Mouse (Mus musculus): ENCODE results near the gene Gm10570. TPM values are rescaled to one million over a fixed set of nuclear protein-coding genes. Genes with fewer than 3 reads are reported as not detected.
A peak's percentile ranks its signal among the peaks of the same experiment; 100 is the strongest.

Gm10570 gene
- polyA plus RNA-seq, 1 experiment from 2014 or later, result not detected

DNA sequence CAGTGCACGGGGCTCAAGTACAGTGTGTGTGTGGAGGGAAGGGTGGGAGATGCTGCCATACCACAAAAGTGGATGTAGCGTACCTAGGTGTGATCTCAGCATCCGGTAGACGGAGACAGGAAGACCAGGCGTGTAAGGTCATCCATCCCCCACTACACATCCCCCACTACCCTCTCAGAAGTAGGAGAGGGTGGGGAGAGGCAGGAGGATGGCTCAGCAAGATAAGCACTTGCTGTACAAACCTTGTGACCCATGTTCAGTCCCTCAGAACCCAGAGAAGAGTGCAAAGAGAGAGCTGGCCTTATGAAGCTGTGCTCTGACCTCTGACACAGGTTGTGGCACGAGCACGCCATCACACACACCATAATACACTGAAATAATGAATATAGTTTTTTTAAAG is 13.2 kb upstream of the Gm10570 start:
- no peaks in the 10 kb centered on the region for H3K27me3 ChIP-seq
- H3K4me3 ChIP-seq, result no peak overlapping the region
- WGBS, result 89% methylated on average over 7 of the region's 7 CpGs
- no peak overlapping the region for H3K27ac ChIP-seq
- peaks cover 55% of the 10 kb centered on the region for H3K36me3 ChIP-seq
- no peaks in the 10 kb centered on the region for H3K4me1 ChIP-seq
- no peak overlapping the region for H3K9ac ChIP-seq
- no peak overlapping the region for H3K4me2 ChIP-seq (replicated peaks)
- ATAC-seq (ENCODE audit: insufficient number of reproducible peaks, insufficient read depth, low FRiP score, low TSS enrichment), result no peak
- H3K9me3 ChIP-seq, result no peaks in the 10 kb centered on the region

DNA sequence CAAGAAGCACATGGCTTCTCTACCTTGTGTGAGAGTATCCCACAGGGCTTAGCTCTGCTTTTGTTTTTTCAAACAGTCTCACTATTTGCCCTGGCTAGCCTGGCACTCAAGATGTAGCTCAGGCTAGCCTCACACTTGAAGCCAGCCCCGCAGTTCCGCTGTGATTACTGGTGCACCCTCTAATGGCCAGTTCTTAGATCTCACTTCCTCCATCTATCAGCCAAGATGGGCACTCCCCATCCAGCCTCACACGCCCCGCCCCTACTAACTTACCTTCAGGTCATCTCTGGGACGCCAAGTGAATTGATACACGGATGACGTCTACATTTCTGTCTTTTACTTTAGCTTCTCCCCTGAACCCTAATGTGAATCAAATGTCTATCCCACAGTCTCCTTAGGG is 11.1 kb upstream of the Gm10570 start:
- Histone ChIP-seq H3K4me1 (no peaks in the 10 kb centered on the region), H3K4me2 (replicated peaks) (no peak overlapping the region), H3K4me3 (no peak overlapping the region), H3K27me3 (no peaks in the 10 kb centered on the region), H3K9me3 (no peaks in the 10 kb centered on the region), H3K27ac (no peak overlapping the region), H3K36me3 (peaks cover 53% of the 10 kb centered on the region), H3K9ac (no peak overlapping the region)
- ATAC-seq (ENCODE audit: insufficient number of reproducible peaks, insufficient read depth, low FRiP score, low TSS enrichment), result no peak
- 79% methylated on average over 7 of the region's 7 CpGs for WGBS

DNA sequence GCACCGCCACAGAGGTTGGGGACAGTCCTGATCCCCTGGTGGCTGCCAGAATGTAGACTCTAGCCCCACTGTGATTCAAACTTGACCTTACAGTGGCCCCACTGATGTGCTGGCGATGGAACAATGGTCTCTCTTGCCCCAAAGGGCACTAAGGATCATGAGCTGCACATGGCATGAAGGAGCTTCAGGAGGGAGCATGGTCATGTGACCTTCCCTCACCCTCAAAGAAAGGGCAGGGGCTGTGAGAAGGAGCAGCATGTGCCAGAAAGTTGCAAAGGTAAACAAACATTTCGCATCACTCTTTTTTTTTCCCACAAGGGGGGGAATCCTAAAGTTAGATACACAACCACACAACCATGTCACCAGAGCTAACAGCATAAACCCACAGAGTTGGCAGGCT is 9.6 kb upstream of the Gm10570 start:
- WGBS, result 65% methylated on average over 3 of the region's 3 CpGs

DNA sequence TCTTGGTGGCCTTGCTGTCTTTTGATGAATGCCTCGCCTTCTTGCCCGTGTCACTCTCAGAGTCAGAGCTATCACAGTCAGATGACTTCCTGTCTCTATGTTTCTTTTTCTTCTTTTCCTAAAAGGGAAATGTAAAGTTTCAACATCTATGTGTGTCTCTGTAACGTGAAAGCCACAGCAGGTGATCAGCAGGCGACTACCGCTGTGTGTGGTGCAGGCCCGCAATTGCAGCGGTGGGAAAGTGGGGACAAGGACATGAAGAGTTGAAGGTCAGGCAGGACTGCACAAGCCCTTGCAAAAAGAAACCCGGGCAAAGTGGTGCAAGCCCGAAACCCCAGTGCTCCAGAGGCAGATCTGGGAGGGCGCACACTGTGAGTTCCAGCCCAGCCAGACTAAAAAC is 8.2 kb upstream of the Gm10570 start:
- peaks cover 39% of the 10 kb centered on the region for H3K36me3 ChIP-seq
- no peaks in the 10 kb centered on the region for H3K9me3 ChIP-seq
- H3K27ac ChIP-seq, result no peak overlapping the region
- no peak overlapping the region for H3K9ac ChIP-seq
- H3K4me2 ChIP-seq (replicated peaks), result no peak overlapping the region
- no peaks in the 10 kb centered on the region for H3K27me3 ChIP-seq
- H3K4me1 ChIP-seq, result no peaks in the 10 kb centered on the region
- no peak for ATAC-seq (ENCODE audit: insufficient number of reproducible peaks, insufficient read depth, low FRiP score, low TSS enrichment)
- 83% methylated on average over 10 of the region's 10 CpGs for WGBS
- no peak overlapping the region for H3K4me3 ChIP-seq

More for the DNA sequence above, 9.6 kb upstream of the Gm10570 start:
- ATAC-seq (ENCODE audit: insufficient number of reproducible peaks, insufficient read depth, low FRiP score, low TSS enrichment), result no peak
- Histone ChIP-seq H3K27me3 (no peaks in the 10 kb centered on the region), H3K4me2 (replicated peaks) (no peak overlapping the region), H3K4me1 (no peaks in the 10 kb centered on the region), H3K9ac (no peak overlapping the region), H3K27ac (no peak overlapping the region), H3K36me3 (peaks cover 51% of the 10 kb centered on the region), H3K4me3 (no peak overlapping the region), H3K9me3 (no peaks in the 10 kb centered on the region)

DNA sequence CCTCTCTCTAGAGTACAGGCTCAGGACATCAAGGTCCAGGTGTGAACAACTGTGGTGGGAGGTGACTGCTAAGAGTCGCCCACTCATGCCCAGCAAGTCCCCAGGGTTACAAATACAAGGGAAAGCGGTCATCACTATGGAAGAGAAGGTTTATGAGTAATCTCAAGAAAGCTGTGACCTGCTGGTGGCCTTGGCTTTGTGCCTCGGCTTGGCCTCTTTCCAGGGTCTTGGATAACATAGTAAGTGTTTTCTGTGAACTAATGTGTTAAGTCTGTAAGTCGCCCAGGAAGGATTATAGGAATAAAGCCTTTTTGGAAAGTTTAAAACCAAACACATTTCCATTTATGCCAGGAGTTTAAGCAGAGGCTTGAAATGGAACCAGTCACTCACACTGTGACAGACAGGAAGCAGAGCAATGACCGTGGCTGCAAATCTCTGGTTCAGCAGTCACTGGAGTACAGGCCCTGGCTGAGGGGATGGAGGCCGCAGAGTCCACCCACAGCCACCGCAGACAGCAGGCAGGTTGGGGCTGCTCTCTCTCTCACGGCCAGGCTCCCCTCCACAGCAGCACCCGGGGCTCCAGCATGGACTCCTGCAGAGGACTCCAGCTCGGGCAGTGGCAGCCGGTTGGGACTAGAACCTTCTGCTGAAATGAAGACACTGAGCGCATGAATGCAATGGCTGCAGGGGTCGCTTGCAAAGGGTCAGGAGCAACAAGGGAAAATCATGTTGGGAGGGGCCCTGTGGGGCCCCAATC is 7.5 kb upstream of the Gm10570 start:
- Histone ChIP-seq H3K4me3 (no peak overlapping the region), H3K9ac (no peak overlapping the region), H3K27ac (no peak overlapping the region), H3K9me3 (no peaks in the 10 kb centered on the region), H3K4me2 (replicated peaks) (no peak overlapping the region), H3K27me3 (no peaks in the 10 kb centered on the region), H3K4me1 (no peaks in the 10 kb centered on the region), H3K36me3 (peaks cover 37% of the 10 kb centered on the region)
- 79% methylated on average over 13 of the region's 13 CpGs for WGBS
- ATAC-seq (ENCODE audit: insufficient number of reproducible peaks, insufficient read depth, low FRiP score, low TSS enrichment), result no peak

DNA sequence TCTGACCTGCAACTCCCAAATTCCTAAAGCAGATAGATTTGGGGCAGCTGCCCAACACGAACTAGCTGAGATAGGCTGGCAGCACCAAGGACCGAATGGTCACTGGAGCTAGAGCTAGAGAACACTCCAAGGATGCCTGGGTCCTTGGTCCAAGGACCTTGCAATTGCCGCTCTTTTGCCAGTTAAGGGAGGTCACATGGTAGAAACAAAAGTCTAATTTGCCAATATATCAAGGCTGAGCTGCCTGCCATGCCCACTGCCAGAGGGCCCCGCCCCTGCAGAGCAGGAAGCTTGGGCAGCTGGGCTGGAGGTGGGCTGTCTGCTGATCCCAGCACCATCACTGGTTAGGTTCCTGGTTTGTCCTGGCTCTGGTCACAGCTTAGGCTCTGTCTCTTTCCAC is 5.1 kb upstream of the Gm10570 start:
- Histone ChIP-seq H3K36me3 (peaks cover 30% of the 10 kb centered on the region), H3K4me2 (replicated peaks) (no peak overlapping the region), H3K4me3 (no peak overlapping the region), H3K27ac (no peak overlapping the region), H3K9me3 (no peaks in the 10 kb centered on the region), H3K9ac (no peak overlapping the region), H3K27me3 (peaks cover 20% of the 10 kb centered on the region), H3K4me1 (peaks cover 5% of the 10 kb centered on the region; the same call in 1 of the 2 replicates)
- no peak for ATAC-seq (ENCODE audit: insufficient number of reproducible peaks, insufficient read depth, low FRiP score, low TSS enrichment)
- WGBS, result 90% methylated on average over 4 of the region's 4 CpGs

DNA sequence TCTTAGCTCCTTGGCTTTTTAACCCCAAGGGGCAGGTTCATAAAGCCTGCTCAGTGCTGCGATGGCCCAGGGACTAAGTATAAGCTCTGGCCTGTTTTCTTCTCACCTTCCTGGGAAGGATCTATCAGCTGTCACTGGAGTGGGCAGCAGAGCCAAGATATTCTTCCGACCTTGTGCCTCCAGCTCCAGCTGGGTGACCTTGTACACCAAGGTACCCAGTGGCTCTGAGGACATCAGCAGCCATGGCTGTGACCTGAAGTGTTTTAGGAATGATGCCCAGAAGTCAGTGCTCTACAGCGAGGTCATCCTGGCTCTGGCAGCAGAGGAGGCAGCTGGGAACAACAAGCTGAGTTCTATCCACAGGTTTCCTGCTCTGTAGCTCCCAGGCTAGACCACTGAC is 4.1 kb upstream of the Gm10570 start:
- 88% methylated on average over 3 of the region's 3 CpGs for WGBS
- no peak overlapping the region for H3K4me2 ChIP-seq (replicated peaks)
- H3K27me3 ChIP-seq, result peaks cover 30% of the 10 kb centered on the region
- H3K9ac ChIP-seq, result no peak overlapping the region
- H3K36me3 ChIP-seq, result peaks cover 20% of the 10 kb centered on the region
- peaks cover 10% of the 10 kb centered on the region for H3K4me1 ChIP-seq
- H3K4me3 ChIP-seq, result no peak overlapping the region
- ATAC-seq (ENCODE audit: insufficient number of reproducible peaks, insufficient read depth, low FRiP score, low TSS enrichment), result no peak
- no peaks in the 10 kb centered on the region for H3K9me3 ChIP-seq
- H3K27ac ChIP-seq, result no peak overlapping the region

DNA sequence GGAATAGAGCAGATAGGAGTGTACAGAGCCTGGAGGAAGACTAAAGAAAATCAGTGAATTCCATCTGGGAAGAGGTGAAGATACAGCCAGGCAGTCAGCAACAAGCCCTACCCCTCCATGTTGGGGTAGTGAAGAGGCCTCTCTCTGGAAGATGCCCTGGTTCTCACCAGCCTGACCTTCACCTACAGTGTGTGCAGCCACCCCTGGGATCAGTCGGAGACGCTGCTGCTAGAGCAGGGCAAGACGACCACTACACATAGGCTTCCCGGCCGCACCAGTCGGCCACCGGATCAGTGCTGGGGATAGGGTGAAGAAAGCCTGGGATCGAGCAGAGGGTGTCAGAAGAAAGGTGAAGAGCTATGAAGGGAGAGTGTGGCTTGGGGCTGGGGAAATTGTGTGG is 780 bp upstream of the Gm10570 start:
- ATAC-seq (ENCODE audit: insufficient number of reproducible peaks, insufficient read depth, low FRiP score, low TSS enrichment), result no peak

DNA sequence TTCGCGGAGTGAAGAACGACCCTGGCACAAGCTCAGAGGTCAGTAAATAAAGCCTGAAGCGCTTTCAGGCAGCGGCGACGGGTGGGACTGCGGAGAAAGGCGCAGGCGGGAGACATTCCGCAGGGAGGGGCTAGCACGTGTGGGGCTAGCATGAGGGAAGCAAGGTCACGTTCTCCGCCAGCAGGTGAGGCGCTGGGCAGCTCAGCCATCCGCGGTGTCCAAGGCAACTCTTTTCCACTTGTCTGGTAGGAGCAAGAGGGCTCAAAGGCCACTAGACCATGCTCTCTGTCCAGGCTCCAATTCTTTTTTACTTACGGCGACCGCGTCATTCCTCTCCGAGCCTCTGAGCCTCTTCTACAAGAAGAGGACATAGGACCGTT is 633 bp downstream of the Gm10570 start:
- Histone ChIP-seq H3K4me3 (peak overlapping the region; percentile 48), H3K4me2 (replicated peaks) (peak overlapping the region; percentile 96), H3K27me3 (peaks cover 41% of the 10 kb centered on the region), H3K36me3 (no peaks in the 10 kb centered on the region), H3K9me3 (no peaks in the 10 kb centered on the region), H3K9ac (peak overlapping the region; percentile 45), H3K27ac (no peak overlapping the region), H3K4me1 (peaks cover 10% of the 10 kb centered on the region)
- ATAC-seq (ENCODE audit: insufficient number of reproducible peaks, insufficient read depth, low FRiP score, low TSS enrichment), result no peak
- WGBS, result under 1% methylated on average over 23 of the region's 23 CpGs

More for the DNA sequence above, 780 bp upstream of the Gm10570 start:
- WGBS, result 49% methylated on average over 8 of the region's 8 CpGs
- H3K4me2 ChIP-seq (replicated peaks), result peak overlapping the region; percentile 96
- peaks cover 41% of the 10 kb centered on the region for H3K27me3 ChIP-seq
- no peak overlapping the region for H3K9ac ChIP-seq
- no peaks in the 10 kb centered on the region; the same call in 1 of the 2 replicates for H3K36me3 ChIP-seq
- H3K9me3 ChIP-seq, result no peaks in the 10 kb centered on the region
- H3K4me1 ChIP-seq, result peaks cover 10% of the 10 kb centered on the region
- H3K27ac ChIP-seq, result no peak overlapping the region
- peak overlapping the region; percentile 48 for H3K4me3 ChIP-seq

DNA sequence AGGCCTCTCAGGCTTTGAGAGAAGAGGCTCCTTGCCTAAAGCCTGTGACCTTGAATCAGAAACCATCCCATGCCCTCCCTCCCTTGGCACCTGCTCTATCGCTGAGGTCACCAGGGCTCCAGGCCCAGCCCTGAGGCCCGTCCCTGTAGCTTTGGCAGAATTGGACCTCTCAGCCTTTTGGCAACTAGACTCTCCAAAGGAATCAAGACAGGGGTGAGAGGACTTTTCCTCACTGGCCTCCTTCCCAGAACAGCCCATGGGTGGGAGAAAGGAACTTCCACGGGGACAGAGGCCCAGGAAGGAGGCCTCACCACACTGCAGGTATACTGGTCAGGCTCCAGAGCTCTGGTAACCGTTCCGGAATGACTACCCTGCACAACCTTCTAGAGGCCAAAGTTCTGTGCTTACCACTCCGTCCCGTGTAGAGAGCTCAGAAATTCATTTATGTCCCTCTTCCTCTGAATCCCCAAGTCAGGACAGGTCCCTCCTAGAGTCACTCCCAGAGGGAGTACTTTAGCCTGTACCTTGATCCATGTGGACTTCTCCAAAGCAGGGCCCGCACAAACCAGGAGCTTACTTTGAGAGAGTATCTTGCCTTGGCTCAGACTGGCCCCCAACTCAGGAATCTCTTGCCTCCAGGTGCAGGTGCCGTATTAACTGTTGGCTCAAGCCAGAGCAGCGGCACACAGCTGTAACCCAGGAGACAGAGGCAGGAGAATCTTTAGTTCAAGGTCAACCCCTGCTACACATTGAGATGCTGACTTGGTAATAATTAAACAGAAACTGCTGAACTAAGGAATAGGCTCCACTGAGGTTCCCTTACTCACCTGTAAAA is 1.5 kb downstream of the Gm10570 start:
- Histone ChIP-seq H3K27me3 (peaks cover 41% of the 10 kb centered on the region), H3K27ac (no peak overlapping the region), H3K9ac (no peak overlapping the region), H3K4me2 (replicated peaks) (peak overlapping the region; percentile 96; the same call in 1 of the 2 replicates), H3K4me1 (peaks cover 10% of the 10 kb centered on the region), H3K9me3 (no peaks in the 10 kb centered on the region), H3K4me3 (no peak overlapping the region), H3K36me3 (no peaks in the 10 kb centered on the region)
- WGBS, result 74% methylated on average over 10 of the region's 10 CpGs
- ATAC-seq (ENCODE audit: insufficient number of reproducible peaks, insufficient read depth, low FRiP score, low TSS enrichment), result no peak

DNA sequence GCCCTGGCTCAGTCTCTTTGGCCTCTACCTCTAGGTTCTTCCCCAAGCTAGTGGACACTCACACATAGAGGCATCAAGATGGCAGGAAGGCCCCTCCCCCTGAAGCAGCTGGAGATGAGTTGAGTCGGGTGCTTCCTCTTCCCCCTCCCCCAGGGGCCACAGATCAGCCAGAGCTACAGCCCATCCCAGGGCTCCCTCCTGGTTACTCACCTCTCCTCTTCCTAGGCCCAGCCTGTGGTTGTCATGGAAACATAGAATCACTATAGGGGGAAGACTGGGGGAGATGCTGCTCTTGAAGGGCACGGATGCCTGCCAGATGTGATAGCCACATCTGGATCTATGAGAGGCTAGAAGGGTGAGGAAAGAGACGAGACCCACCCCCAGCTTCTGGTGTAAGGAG is 3.7 kb downstream of the Gm10570 start:
- WGBS, result 15% methylated on average over 3 of the region's 3 CpGs
- peaks cover 10% of the 10 kb centered on the region for H3K4me1 ChIP-seq
- no peaks in the 10 kb centered on the region for H3K36me3 ChIP-seq
- no peak overlapping the region for H3K9ac ChIP-seq
- ATAC-seq (ENCODE audit: insufficient number of reproducible peaks, insufficient read depth, low FRiP score, low TSS enrichment), result no peak
- H3K27me3 ChIP-seq, result peaks cover 32% of the 10 kb centered on the region
- no peaks in the 10 kb centered on the region for H3K9me3 ChIP-seq
- H3K27ac ChIP-seq, result no peak overlapping the region
- H3K4me2 ChIP-seq (replicated peaks), result no peak overlapping the region
- H3K4me3 ChIP-seq, result no peak overlapping the region

DNA sequence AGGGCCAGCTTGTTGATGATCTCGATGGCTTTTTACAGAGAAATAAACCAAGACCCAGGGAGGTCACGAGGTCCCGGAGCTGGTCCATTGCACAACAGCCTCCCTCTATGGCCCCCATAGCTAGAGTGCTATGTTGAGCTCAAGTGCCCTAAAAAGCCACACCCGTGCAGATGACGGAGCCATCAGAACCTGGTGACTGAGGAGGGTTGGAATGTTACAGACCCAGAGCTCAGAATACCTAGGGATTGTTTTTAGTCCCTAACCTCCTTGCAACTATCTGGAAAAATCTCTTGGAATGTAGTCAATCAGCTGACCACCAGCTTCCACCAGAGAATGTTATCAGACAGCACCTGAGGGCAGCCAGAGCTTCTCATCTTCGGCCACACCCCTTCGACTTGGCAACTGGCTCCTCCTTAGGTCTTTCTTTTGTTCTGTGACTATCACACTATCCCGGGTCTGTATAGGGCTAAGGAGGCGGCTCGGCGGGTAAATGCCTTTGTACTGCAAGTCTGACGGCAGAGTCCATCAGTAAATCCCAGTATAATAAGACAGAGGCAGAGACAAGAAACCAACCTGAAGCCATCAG is 6.1 kb downstream of the Gm10570 start:
- Histone ChIP-seq H3K9ac (no peak overlapping the region), H3K4me3 (no peak overlapping the region), H3K36me3 (no peaks in the 10 kb centered on the region), H3K4me2 (replicated peaks) (no peak overlapping the region), H3K27ac (no peak overlapping the region), H3K27me3 (peaks cover 9% of the 10 kb centered on the region), H3K9me3 (no peaks in the 10 kb centered on the region), H3K4me1 (no peaks in the 10 kb centered on the region)
- ATAC-seq (ENCODE audit: insufficient number of reproducible peaks, insufficient read depth, low FRiP score, low TSS enrichment), result no peak
- WGBS, result 53% methylated on average over 12 of the region's 12 CpGs

Data from embryonic facial prominence, embryonic 12.5 days (tissue).